Mouse (Mus musculus) stomach, postnatal 0 days (tissue): ENCODE measurements around the gene Hps3.

Experiments
- CTCF ChIP-seq: IDR thresholded peaks from 2 replicates; pipeline ENCODE4 v1.5.1; 2016; ENCODE audit warnings: antibody characterized with exemption, low read depth, mild to moderate bottlenecking, moderate library complexity
- EP300 ChIP-seq: optimal IDR thresholded peaks from 2 replicates; pipeline ENCODE3; 2016; ENCODE audit warnings: antibody characterized with exemption

GRCm38 (mm10) chr3:19992388-19992787, 42.7 kb downstream of the Hps3 start:
- TF ChIP-seq CTCF (no peak), EP300 (no peak)
